In genomic region chr4:149868725-149869124, GRCm38 (mm10) we compare ENCODE assay signal across 16 mouse cellular contexts.
DNase-seq lines count a peak whose midpoint lies in the region; ATAC-seq and TF ChIP-seq lines count a peak whose summit lies in the region.
"Had no signal": no experiment of that assay in that cellular context is flagged by ENCODE, and none has a peak within 500 bp of the region (broad histone marks: within the 10 kb centered on the region; RNA-seq: fewer than 3 reads in every experiment).

No protein-coding gene starts in this region.

- intact Hi-C loops in heart, postnatal 36 days (cut with DNase I) = no loop called here

- no peak for DNase-seq in heart, embryonic 10.5 days (ENCODE audit: low spot score)
- no peak for DNase-seq in heart, postnatal 36 days
- DNase-seq in kidney, postnatal 0 days (ENCODE audit: low spot score) = peak; percentile 75
- DNase-seq in kidney, adult 11 months = no peak
- peak; percentile 47 for DNase-seq in induced T-regulatory cell, adult 2 months (ENCODE audit: low read depth)
- DNase-seq in left cerebral cortex, adult 8-10 months (ENCODE audit: low spot score in 2 of 2) = no peak
- DNase-seq: cerebellum, adult 9-10 months; forebrain, postnatal 0 days; kidney, adult 8-10 months; lung, adult 2 months; lung, postnatal 4 days; retina, postnatal 1 day; thymus, adult 2 months had no signal

- TF ChIP-seq CTCF in kidney, postnatal 0 days (IDR thresholded peaks at IDR 0.05; ENCODE audit: low read depth) = no peak

- peak overlapping the region; percentile 67; the same call in 1 of the 2 replicates for H3K27ac ChIP-seq in heart, embryonic 10.5 days
- H3K27ac ChIP-seq in kidney, postnatal 0 days = peak overlapping the region; percentile 81; the same call in 1 of the 2 replicates
- H3K27ac ChIP-seq in midbrain, embryonic 13.5 days = no peak overlapping the region

- no peak overlapping the region for H3K9ac ChIP-seq in kidney, postnatal 0 days (ENCODE audit: low read depth, low read length)
- H3K9ac ChIP-seq in midbrain, embryonic 13.5 days (replicated peaks) = no peak overlapping the region
- H3K9ac ChIP-seq: forebrain, postnatal 0 days; heart, embryonic 12.5 days had no signal

- peaks cover 36% of the 10 kb centered on the region for H3K4me1 ChIP-seq in heart, embryonic 10.5 days
- peaks cover 13% of the 10 kb centered on the region; the same call in 1 of the 2 replicates for H3K4me1 ChIP-seq in kidney, postnatal 0 days (replicated peaks; ENCODE audit: insufficient read depth, low read length)
- no peaks in the 10 kb centered on the region for H3K4me1 ChIP-seq in midbrain, embryonic 13.5 days (replicated peaks)

- no peaks in the 10 kb centered on the region for H3K9me3 ChIP-seq in heart, embryonic 10.5 days
- H3K9me3 ChIP-seq in kidney, postnatal 0 days (replicated peaks; ENCODE audit: low read length) = no peaks in the 10 kb centered on the region
- no peaks in the 10 kb centered on the region for H3K9me3 ChIP-seq in midbrain, embryonic 13.5 days
- H3K9me3 ChIP-seq: heart, embryonic 12.5 days had no signal

- H3K4me2 ChIP-seq in kidney, postnatal 0 days (ENCODE audit: low read length) = no peak overlapping the region
- H3K4me2 ChIP-seq in midbrain, embryonic 13.5 days (replicated peaks) = no peak overlapping the region
- H3K4me2 ChIP-seq: heart, embryonic 12.5 days; liver, embryonic 11.5 days had no signal

- H3K36me3 ChIP-seq in heart, embryonic 10.5 days = no peaks in the 10 kb centered on the region
- H3K36me3 ChIP-seq in kidney, postnatal 0 days (ENCODE audit: insufficient read depth, low read length) = no peaks in the 10 kb centered on the region
- H3K36me3 ChIP-seq in midbrain, embryonic 13.5 days = no peaks in the 10 kb centered on the region
- H3K36me3 ChIP-seq: heart, embryonic 12.5 days had no signal

- WGBS in heart, embryonic 10.5 days = 68% methylated on average over 14 of the region's 14 CpGs
- WGBS in kidney, postnatal 0 days = 30% methylated on average over 13 of the region's 14 CpGs
- 77% methylated on average over 14 of the region's 14 CpGs for WGBS in midbrain, embryonic 13.5 days

- H3K4me3 ChIP-seq in heart, embryonic 10.5 days = no peak overlapping the region
- H3K4me3 ChIP-seq in kidney, postnatal 0 days (replicated peaks; ENCODE audit: low read depth, low read length) = no peak overlapping the region
- no peak overlapping the region for H3K4me3 ChIP-seq in midbrain, embryonic 13.5 days (replicated peaks)
- H3K4me3 ChIP-seq: heart, embryonic 12.5 days had no signal

- ATAC-seq in kidney, postnatal 0 days (replicated peaks; ENCODE audit: low FRiP score, low read depth) = peak; percentile 68
- ATAC-seq in midbrain, embryonic 13.5 days = no peak
- ATAC-seq: forebrain, postnatal 0 days had no signal

- H3K27me3 ChIP-seq in heart, embryonic 10.5 days (ENCODE audit: insufficient read depth, poor library complexity, severe bottlenecking) = no peaks in the 10 kb centered on the region
- no peaks in the 10 kb centered on the region for H3K27me3 ChIP-seq in kidney, postnatal 0 days (ENCODE audit: insufficient read depth, low read length)
- no peaks in the 10 kb centered on the region for H3K27me3 ChIP-seq in midbrain, embryonic 13.5 days
- H3K27me3 ChIP-seq: heart, embryonic 12.5 days had no signal

Comparison
In these comparisons a context has a peak if more than half of its experiments do, and no peak if none do; other contexts are left out.
1. DNase-seq: peak in kidney, postnatal 0 days (single experiment) and induced T-regulatory cell, adult 2 months (single experiment); none in heart, embryonic 10.5 days (single experiment), heart, postnatal 36 days (0 of 2), kidney, adult 11 months (single experiment) and left cerebral cortex, adult 8-10 months (0 of 2).